Mouse (Mus musculus) megakaryocyte, embryonic 14.5 days (primary cell): ENCODE data around the gene Erp27.

Experiments used
- FLI1 ChIP-seq: IDR thresholded peaks from 2 replicates; pipeline ENCODE4 v1.6.1; 2012; ENCODE audit warnings: low read length, inconsistent platforms, mixed read lengths
- GATA1 ChIP-seq: IDR thresholded peaks from 3 replicates; pipeline ENCODE4 v1.6.1; 2012; ENCODE audit warnings: mixed read lengths, low read length, inconsistent platforms, borderline replicate concordance

DNA sequence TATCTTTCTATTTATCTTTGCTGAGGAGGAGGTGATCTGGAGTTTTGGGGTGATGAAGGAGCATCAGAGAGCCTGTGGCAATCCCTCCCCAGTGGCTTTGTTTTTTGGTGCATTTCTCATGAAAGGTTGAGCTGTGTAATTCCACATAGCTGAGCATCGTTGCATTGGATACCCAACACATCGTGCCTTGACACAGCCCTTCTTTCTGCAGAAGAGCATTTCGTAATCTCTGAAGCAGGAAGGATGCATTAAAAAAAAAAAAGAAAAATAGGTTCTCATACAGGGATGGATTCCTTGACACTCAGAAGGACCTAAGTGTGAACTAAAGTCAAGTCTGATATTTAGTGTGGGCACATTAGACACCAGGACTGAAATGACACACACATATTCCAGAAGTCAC is 33.3 kb upstream of the Erp27 start:
- TF ChIP-seq GATA1 (no peak), FLI1 (no peak)
